Mouse (Mus musculus) E14TG2a.4 (cell line): ENCODE data around the gene Tmprss6.

Experiments used
- H3K27me3 ChIP-seq: 2 replicates; pipeline ENCODE4 v1.6.1; 2014; ENCODE audit warnings: low read length, control low read depth; ENCODE audit not compliant: insufficient read depth
- H3K36me3 ChIP-seq: 2 replicates; pipeline ENCODE4 v1.6.1; 2014; ENCODE audit warnings: low read length, control low read depth; ENCODE audit not compliant: insufficient read depth
- H3K4me1 ChIP-seq: replicated peaks from 2 replicates; pipeline ENCODE4 v1.6.1; 2014; ENCODE audit warnings: low read depth, low read length, control low read depth
- H3K4me3 ChIP-seq: replicated peaks from 2 replicates; pipeline ENCODE4 v1.5.1; 2014; ENCODE audit warnings: mild to moderate bottlenecking, low read length
- H3K9me3 ChIP-seq: 2 replicates; pipeline ENCODE4 v1.6.1; 2014; ENCODE audit warnings: low read length, control low read depth
- CTCF ChIP-seq: conservative IDR thresholded peaks from 2 replicates; pipeline ENCODE4 v1.5.1; 2014; ENCODE audit warnings: low read length
- NANOG ChIP-seq: IDR thresholded peaks from 2 replicates; pipeline ENCODE4 v1.6.1; 2014; ENCODE audit warnings: borderline replicate concordance, low read length, mixed read lengths
- POU5F1 ChIP-seq: IDR thresholded peaks from 2 replicates; pipeline ENCODE4 v1.6.1; 2014; ENCODE audit warnings: low read length, borderline replicate concordance

Tmprss6 gene

DNA sequence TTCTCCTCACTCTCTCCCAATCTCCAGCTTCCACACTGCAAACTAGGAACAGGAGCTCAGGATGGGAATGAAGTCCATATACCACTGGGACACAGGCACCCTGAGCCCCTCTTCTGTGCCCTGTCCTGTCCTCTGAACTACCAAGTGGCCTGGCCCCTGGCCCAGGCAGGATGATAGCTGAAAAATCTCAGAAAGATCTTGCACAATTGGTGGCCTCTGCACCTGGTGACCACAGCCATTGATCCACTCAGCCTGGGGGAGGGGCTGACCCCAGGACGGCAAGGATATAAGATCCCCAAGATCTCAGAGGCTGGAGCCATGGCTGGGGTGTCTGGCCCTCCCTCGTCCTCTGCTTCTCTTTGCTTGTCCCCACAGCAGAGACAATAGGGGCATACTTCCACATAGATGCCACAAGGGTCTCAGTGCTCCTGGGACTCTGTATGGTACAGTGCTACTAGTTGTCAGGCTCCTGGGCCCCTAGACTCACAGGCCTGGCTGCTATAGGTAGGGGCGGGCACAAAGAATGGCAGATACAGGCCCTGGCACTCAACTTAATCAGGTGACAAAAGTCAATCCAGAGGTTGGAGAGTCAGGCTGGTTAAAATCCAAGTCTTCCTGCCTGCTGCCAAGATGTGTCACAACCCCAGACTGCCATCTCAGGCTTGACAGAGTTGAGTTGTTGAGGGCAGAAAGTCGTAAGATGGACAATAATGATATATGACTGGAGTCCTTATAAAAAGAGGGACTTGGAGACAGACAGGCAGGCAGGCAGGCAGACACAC, 2.3 kb upstream of the Tmprss6 start:
- Histone ChIP-seq H3K4me3 (no peak overlapping the region), H3K36me3 (no peaks in the 10 kb centered on the region), H3K4me1 (peaks cover 4% of the 10 kb centered on the region), H3K9me3 (no peaks in the 10 kb centered on the region), H3K27me3 (peaks cover 23% of the 10 kb centered on the region)
- TF ChIP-seq NANOG = no peak
- TF ChIP-seq CTCF = no peak
- TF ChIP-seq POU5F1 = no peak

DNA sequence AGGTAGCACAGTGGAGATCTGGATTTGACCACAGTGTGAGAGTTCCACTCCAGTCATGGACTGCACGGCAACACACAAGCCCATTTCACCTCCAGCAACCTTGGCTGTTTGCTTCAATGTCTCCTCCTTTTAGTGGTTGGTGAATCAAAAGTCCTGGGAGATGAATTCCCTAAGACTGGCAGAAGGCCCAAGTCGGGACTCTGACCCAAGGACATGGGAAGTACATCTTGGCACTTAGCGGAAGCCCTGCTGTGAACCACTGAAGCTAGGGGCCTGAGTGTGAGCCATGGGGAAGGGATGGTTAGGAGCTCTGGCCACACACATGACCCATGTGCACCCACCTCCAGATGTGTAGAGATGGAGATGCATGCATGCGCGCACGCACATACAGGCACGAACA, 864 bp downstream of the Tmprss6 start:
- no peak for TF ChIP-seq POU5F1
- no peak for TF ChIP-seq NANOG
- TF ChIP-seq CTCF = no peak
- Histone ChIP-seq H3K9me3 (peaks cover 8% of the 10 kb centered on the region; the same call in 1 of the 2 replicates), H3K4me1 (peaks cover 4% of the 10 kb centered on the region), H3K27me3 (peaks cover 14% of the 10 kb centered on the region; the same call in 1 of the 2 replicates), H3K4me3 (no peak overlapping the region), H3K36me3 (no peaks in the 10 kb centered on the region)

DNA sequence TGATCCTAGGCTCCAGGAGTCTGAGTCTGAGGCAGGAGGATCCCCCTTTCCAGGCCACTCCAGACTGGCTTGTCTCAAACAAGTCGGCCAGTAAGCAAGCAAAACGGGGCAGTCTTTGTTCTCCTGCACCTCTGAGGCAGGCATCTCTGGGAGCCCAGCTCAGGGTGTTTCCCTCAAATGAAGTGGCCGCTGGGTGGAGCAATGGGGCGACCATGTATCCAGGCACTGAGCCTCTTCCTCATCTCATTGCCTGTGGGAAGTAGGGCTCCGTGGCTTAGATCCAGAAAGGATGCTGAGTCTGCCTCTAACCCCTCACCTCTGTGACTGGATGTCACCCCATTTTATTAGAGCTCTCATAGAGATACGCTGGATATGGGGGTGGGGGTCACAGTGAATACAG, 1.6 kb downstream of the Tmprss6 start:
- H3K4me3 ChIP-seq = no peak overlapping the region
- H3K27me3 ChIP-seq = peaks cover 16% of the 10 kb centered on the region; the same call in 1 of the 2 replicates
- TF ChIP-seq NANOG = no peak
- no peak for TF ChIP-seq POU5F1
- no peak for TF ChIP-seq CTCF
- H3K9me3 ChIP-seq = peaks cover 14% of the 10 kb centered on the region
- H3K4me1 ChIP-seq = peaks cover 2% of the 10 kb centered on the region
- no peaks in the 10 kb centered on the region for H3K36me3 ChIP-seq

DNA sequence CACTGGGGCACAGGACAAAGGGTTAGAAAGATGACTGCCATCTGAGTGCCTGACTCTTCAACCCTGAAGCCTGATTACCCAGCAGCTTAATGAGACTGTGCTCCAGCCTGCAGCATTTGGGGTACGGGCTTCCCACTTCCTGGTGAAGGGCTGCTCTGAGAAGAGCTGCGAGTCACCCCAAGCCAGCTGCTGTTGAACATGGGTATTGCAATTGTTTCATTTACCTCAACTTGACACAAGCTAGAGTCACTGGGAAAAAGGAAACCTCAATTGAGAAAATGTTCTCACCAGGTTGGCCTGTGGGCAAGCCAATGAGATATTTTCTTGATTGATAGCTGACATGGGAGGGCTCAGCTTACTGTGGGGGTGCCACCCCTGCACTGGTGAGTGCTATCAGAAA, 5.5 kb downstream of the Tmprss6 start:
- no peak for TF ChIP-seq POU5F1
- no peak for TF ChIP-seq CTCF
- no peak for TF ChIP-seq NANOG
- no peak overlapping the region for H3K4me3 ChIP-seq
- no peaks in the 10 kb centered on the region for H3K36me3 ChIP-seq
- H3K4me1 ChIP-seq = no peaks in the 10 kb centered on the region
- peaks cover 16% of the 10 kb centered on the region; the same call in 1 of the 2 replicates for H3K27me3 ChIP-seq
- peaks cover 21% of the 10 kb centered on the region for H3K9me3 ChIP-seq

DNA sequence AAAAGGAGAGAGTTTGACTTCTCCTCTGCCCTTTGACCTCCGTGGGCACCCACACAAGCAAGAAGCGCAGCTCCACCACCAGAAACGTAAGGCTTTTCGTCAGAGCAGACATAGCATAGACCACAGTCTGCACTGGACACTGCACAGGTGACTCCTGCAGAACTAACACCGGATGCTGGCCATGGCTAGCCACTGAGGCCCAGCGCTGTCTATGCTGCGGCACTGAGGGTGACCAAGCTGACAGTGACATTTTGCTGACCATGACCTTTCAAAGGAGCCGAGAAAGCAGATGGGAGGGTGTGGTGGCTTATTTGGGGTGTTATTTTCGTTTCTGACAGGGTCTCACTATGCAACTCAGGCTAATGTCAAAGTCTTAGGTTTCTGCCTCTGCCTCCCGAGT, 11.2 kb downstream of the Tmprss6 start:
- Histone ChIP-seq H3K9me3 (peaks cover 12% of the 10 kb centered on the region), H3K4me3 (no peak overlapping the region), H3K4me1 (peaks cover 7% of the 10 kb centered on the region), H3K27me3 (peaks cover 5% of the 10 kb centered on the region; the same call in 1 of the 2 replicates), H3K36me3 (no peaks in the 10 kb centered on the region)
- TF ChIP-seq NANOG = no peak
- TF ChIP-seq CTCF = no peak

DNA sequence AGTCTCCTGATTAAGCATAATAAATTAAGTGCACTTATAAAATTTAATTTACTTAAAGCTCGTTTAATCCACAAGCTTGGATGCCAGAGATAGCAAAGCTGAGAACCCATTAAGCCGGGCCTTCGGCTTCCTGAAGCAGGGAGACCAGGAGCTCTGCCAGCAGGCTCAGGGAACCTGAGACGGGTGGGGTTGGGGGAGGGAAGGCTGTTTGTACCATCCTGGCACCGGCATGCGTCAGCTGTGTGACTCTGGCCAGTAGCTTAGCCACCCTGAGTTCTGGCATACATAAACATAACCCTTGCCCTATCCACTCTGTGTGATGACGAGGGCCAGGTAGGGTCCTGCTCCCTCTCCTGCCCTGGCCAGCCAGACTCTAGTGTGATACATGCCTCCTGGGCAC, 12.4 kb downstream of the Tmprss6 start:
- Histone ChIP-seq H3K4me3 (no peak overlapping the region), H3K9me3 (peaks cover under 1% of the 10 kb centered on the region; the same call in 1 of the 2 replicates), H3K27me3 (peaks cover 3% of the 10 kb centered on the region; the same call in 1 of the 2 replicates), H3K36me3 (no peaks in the 10 kb centered on the region), H3K4me1 (peaks cover 19% of the 10 kb centered on the region)
- TF ChIP-seq POU5F1 (no peak), CTCF (no peak), NANOG (no peak)

DNA sequence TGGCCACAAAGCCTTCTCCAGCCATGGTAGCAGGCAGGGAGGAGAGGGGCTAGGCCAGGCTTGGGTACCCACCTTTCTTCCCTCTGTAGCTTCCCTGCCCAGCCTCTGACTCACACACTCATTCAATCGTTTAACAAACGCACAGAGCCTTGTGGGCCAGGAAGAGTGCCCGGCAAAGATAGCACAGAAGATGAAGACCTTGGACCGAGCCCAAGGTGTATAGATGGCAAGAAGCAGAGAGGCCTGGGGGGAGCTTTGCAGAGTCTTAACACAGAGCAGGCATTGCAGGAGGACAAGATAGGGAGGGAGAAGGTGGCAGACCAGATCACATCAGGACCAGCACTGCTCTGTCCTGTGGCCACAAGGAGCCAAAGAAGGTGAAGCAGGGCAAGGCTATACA, 13.3 kb downstream of the Tmprss6 start:
- H3K27me3 ChIP-seq = peaks cover 3% of the 10 kb centered on the region; the same call in 1 of the 2 replicates
- no peaks in the 10 kb centered on the region for H3K36me3 ChIP-seq
- no peaks in the 10 kb centered on the region for H3K9me3 ChIP-seq
- TF ChIP-seq CTCF = no peak
- TF ChIP-seq NANOG = no peak
- TF ChIP-seq POU5F1 = no peak
- H3K4me3 ChIP-seq = no peak overlapping the region
- peaks cover 27% of the 10 kb centered on the region for H3K4me1 ChIP-seq

DNA sequence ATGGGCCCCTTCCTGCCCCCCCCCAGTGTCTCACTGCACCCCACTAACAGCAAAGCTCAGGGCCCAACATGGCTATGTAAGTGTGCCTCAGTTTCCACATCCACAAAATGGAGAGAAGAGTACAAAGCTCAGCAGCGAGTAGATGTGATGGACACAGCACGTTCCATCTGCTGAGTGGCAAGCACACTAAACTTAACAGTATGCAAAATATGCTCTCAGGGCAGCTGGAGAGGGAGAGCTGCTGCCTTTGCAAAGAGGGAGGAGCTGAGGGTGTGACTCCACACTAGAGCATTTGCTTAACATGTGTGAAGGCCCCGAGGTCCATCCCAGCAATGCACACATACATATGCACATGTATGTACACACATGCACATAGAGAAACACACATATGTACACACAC, 15.5 kb downstream of the Tmprss6 start:
- Histone ChIP-seq H3K9me3 (no peaks in the 10 kb centered on the region), H3K4me1 (peaks cover 46% of the 10 kb centered on the region), H3K4me3 (no peak overlapping the region), H3K27me3 (peaks cover 3% of the 10 kb centered on the region; the same call in 1 of the 2 replicates), H3K36me3 (no peaks in the 10 kb centered on the region)
- TF ChIP-seq CTCF (no peak), NANOG (no peak), POU5F1 (no peak)

- no peak for TF ChIP-seq NANOG
- no peak for TF ChIP-seq CTCF
- TF ChIP-seq POU5F1 = no peak
- Histone ChIP-seq H3K4me3 (no peak overlapping the region), H3K27me3 (peaks cover 4% of the 10 kb centered on the region), H3K9me3 (no peaks in the 10 kb centered on the region), H3K4me1 (peaks cover 54% of the 10 kb centered on the region), H3K36me3 (no peaks in the 10 kb centered on the region)
Measured at GRCm38 (mm10) chr15:78451201-78451600, 17.2 kb downstream of the Tmprss6 start.
